Mouse (Mus musculus): ENCODE measurements around the gene Amacr.

GRCm38 (mm10) chr15:10953465-10953864 lies 28.1 kb upstream of the Amacr start:
- no peak for TF ChIP-seq CTCF (IDR thresholded peaks at IDR 0.05; ENCODE audit: low read depth)
- TF ChIP-seq EP300 (IDR thresholded peaks at IDR 0.05; ENCODE audit: low read depth), result no peak
